Mouse (Mus musculus): ENCODE results near the gene Gpr137.

DNA sequence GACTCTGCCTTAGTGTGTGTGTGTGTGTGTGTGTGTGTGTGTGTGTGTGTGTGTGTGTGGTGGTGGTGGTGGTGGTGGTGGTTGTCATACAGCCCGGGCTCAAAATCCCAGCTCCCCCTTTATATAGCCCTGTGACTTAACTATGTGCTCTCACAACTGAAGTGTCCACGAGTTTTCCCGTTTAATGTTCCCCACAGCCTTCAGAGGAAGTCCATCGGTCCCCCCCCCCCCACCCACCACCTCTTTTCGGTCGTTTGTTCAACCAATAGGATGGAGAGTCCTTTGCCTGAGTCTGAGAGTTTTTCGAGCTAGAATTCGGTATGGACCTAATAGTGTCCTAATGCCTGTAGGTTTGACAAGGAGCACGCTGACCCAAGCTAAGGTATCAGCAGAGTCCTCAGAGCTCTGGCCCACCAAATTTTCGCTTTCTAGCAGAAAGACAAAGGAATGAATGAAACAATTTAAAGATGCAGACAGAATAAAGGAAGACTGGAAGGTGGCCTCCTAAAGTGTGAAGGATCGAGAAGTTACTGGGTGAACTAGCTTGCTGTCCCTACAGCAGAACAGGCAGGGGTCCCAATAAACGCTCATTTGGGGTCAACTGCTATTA is 31.4 kb upstream of the Gpr137 start:
- TF ChIP-seq EP300 (optimal IDR thresholded peaks at IDR 0.05), result no peak
- no peak for TF ChIP-seq CTCF (IDR thresholded peaks at IDR 0.05; ENCODE audit: low read depth)

All from stomach, postnatal 0 days (tissue).